Mouse (Mus musculus) limb, embryonic 10.5 days (tissue): ENCODE measurements around the gene Wwox. TPM values are rescaled to one million over a fixed set of nuclear protein-coding genes. Genes with fewer than 3 reads are reported as not detected.

Source experiments
- DNase-seq: peaks from one replicate; pipeline ENCODE4 v3.0.0-alpha.2; 2017; ENCODE audit warnings: low spot score
- H3K27ac ChIP-seq: fragments of 300-500 bp; sonication (generic); 2 replicates; pipeline ENCODE4 v1.5.1; 2016; ENCODE audit warnings: mild to moderate bottlenecking
- H3K27me3 ChIP-seq: fragments of 300-500 bp; sonication (generic); 2 replicates; pipeline ENCODE4 v1.6.1; 2016; ENCODE audit warnings: low read depth, mild to moderate bottlenecking; ENCODE audit not compliant: poor library complexity, severe bottlenecking
- H3K36me3 ChIP-seq: fragments of 300-500 bp; sonication (generic); 2 replicates; pipeline ENCODE4 v1.6.1; 2016; ENCODE audit warnings: mild to moderate bottlenecking, moderate library complexity
- H3K4me1 ChIP-seq: fragments of 300-500 bp; sonication (generic); 2 replicates; pipeline ENCODE4 v1.6.1; 2016
- H3K4me3 ChIP-seq: fragments of 300-500 bp; sonication (generic); 2 replicates; pipeline ENCODE4 v1.5.1; 2016; ENCODE audit warnings: mild to moderate bottlenecking, moderate library complexity
- H3K9me3 ChIP-seq: fragments of 300-500 bp; sonication (generic); replicated peaks from 2 replicates; pipeline ENCODE4 v1.6.1; 2016; ENCODE audit warnings: mild to moderate bottlenecking
- WGBS: fragments of 180-500 bp; shearing (Covaris S2); methylation state at CpG from one replicate; pipeline ENCODE4 v1.1.7; 2016; 5-methylcytosine and 5-hydroxymethylcytosine counted together
- polyA plus RNA-seq: library from polyadenylated mRNA; unstranded; fragments of >200 nt; fragmentation: Nextera tagmentation; extraction: Ambion mirVana; gene quantifications from 2 replicates; pipeline ENCODE4 v1.2.1, GENCODE M21; 2016

Gene Wwox
- polyA plus RNA-seq, 1 experiment from 2014 or later, result 8.6 TPM

DNA sequence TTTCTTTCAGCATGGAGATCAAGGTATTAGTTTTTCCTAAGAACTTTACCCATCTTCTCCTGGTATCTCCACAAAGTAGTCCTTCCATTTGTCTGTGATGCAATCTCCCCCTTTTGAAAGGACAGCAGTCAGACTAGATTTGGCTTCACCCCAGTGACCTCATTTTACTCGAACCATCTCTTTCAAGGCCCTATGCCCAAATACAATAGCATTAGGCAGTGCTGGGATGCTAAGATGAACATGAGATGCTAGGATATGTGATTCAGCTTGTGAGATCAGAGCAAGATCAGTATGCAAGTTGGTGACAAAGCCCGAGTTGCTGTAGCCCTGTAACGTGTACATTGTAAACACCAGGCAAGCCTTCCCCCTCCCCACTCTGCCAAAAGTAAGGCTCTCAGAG, 426.5 kb downstream of the Wwox start:
- peaks cover 41% of the 10 kb centered on the region for H3K27me3 ChIP-seq
- H3K4me3 ChIP-seq, result no peak overlapping the region
- 80% methylated on average over 3 of the region's 3 CpGs for WGBS
- H3K4me1 ChIP-seq, result peaks cover 10% of the 10 kb centered on the region
- H3K27ac ChIP-seq, result no peak overlapping the region
- no peaks in the 10 kb centered on the region for H3K9me3 ChIP-seq
- no peak for DNase-seq
- H3K36me3 ChIP-seq, result no peaks in the 10 kb centered on the region

DNA sequence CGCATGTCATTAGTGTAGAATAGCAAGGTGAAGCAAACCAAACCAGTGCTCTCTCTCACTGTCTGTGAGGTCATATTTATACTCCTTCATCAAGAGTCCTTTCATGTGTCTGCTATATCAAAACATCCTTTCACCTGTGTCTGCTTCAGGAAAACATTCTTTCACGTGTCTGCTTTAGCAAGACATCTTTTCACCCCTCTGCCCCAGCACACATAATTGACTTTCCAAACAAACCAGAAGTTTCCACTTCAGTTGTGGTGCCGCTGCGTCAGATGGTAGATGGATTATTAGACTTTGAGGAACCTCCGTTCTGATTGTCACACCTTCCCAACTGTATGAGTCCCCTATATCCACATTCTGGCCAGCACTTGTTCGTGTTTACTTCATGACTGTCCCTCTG, 429.9 kb downstream of the Wwox start:
- no peak for DNase-seq
- WGBS, result 94% methylated on average over 6 of the region's 6 CpGs

DNA sequence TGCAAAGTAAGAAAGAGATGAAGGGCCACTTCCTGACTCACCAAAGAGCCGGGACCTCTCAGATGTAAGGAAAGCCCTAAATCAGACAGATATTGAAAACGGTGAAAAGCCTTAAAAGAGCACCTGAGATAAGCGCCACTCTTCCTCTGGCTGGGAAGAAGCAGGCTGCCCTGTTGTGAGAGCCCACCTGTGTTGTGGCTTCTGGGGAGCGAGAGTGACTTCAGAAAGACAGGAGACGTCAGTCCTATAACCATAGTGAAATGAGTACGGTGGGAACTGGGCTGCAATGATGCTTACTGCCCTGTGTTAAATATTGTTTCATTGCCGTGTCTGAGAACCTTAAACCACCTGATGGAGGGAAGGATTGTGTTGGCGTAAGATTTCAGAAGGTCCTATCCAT, 431.0 kb downstream of the Wwox start:
- Histone ChIP-seq H3K9me3 (no peaks in the 10 kb centered on the region), H3K27me3 (peaks cover 17% of the 10 kb centered on the region; the same call in 1 of the 2 replicates), H3K4me1 (no peaks in the 10 kb centered on the region; the same call in 1 of the 2 replicates), H3K4me3 (no peak overlapping the region), H3K36me3 (no peaks in the 10 kb centered on the region), H3K27ac (no peak overlapping the region)
- DNase-seq, result no peak
- 89% methylated on average over 8 of the region's 8 CpGs for WGBS

More for the DNA sequence above, 429.9 kb downstream of the Wwox start:
- Histone ChIP-seq H3K27me3 (peaks cover 26% of the 10 kb centered on the region), H3K4me1 (no peaks in the 10 kb centered on the region), H3K4me3 (no peak overlapping the region), H3K36me3 (no peaks in the 10 kb centered on the region), H3K9me3 (no peaks in the 10 kb centered on the region), H3K27ac (no peak overlapping the region)

DNA sequence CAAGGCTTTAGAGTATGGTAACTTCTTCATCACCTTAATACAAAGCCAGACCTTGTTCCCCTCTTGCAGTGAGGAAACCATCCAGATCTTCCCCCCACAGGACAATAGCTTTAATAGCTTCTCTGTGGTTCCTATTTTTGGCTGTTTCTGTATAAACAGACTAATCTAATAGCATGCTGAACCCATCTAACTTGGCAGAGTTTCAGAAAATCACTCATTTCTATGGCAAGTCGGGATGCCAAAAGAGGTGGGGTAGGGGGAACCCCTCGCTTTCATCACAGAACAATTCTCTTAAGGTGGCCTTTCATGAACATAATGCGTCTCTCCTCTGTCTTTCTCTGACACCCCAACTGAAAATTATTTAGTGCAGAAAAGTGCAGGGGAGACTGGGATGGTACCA, 433.0 kb downstream of the Wwox start:
- WGBS, result 95% methylated on average over 3 of the region's 3 CpGs

DNA sequence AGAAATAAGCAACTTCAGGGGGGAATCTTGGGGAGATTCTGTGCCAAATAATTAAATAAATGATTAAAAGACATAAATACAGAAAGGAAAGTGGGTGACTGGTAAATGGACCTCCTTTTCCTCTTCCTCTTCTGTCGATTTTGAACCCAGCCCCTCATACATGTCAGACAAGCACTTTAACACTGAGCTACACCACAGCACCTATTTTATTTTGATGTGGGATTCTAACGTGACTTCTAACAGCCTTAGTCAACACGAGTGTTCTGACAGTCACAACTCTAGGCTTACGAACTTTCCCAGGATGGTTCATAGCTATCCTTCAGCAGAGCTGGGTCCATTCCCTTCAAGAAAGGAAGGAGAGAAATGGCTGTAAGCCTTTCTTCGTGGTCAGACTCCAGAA, 435.7 kb downstream of the Wwox start:
- Histone ChIP-seq H3K27me3 (peaks cover 42% of the 10 kb centered on the region), H3K9me3 (no peaks in the 10 kb centered on the region), H3K4me1 (peaks cover 22% of the 10 kb centered on the region), H3K27ac (peak overlapping the region; percentile 61; the same call in 1 of the 2 replicates), H3K4me3 (no peak overlapping the region), H3K36me3 (no peaks in the 10 kb centered on the region)
- WGBS, result 88% methylated on average over 5 of the region's 5 CpGs
- no peak for DNase-seq

More for the DNA sequence above, 433.0 kb downstream of the Wwox start:
- Histone ChIP-seq H3K36me3 (no peaks in the 10 kb centered on the region), H3K27me3 (peaks cover 21% of the 10 kb centered on the region), H3K9me3 (no peaks in the 10 kb centered on the region), H3K4me1 (peaks cover 19% of the 10 kb centered on the region), H3K27ac (no peak overlapping the region), H3K4me3 (no peak overlapping the region)
- no peak for DNase-seq

DNA sequence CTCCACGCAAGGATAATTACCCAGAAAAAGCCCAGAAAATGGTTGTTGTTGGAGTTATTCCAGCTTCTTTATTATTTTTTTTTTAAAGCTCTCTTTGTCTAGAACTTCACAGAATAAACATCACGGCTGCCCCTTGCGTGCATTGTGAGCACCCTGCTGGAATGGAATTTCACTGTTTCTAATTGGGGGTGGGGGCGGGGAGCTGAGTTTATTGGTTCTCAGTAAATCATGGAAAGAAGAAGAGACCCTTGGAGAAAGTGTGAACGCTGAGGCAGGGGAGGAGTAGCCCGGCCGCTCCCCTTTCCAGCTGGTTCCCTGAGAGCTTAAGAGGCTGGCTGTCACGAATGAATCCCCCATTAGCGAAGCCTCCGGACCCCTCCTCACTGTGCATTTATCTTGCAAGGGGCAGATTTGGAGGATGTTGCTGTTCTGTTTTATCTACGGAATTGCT, 436.7 kb downstream of the Wwox start:
- H3K36me3 ChIP-seq, result no peaks in the 10 kb centered on the region
- H3K4me3 ChIP-seq, result peak overlapping the region; percentile 1; the same call in 1 of the 2 replicates
- peak; percentile 47 for DNase-seq
- peaks cover 22% of the 10 kb centered on the region for H3K4me1 ChIP-seq
- H3K27me3 ChIP-seq, result peaks cover 42% of the 10 kb centered on the region
- WGBS, result 7% methylated on average over 11 of the region's 11 CpGs
- H3K27ac ChIP-seq, result peak overlapping the region; percentile 61
- H3K9me3 ChIP-seq, result no peaks in the 10 kb centered on the region

DNA sequence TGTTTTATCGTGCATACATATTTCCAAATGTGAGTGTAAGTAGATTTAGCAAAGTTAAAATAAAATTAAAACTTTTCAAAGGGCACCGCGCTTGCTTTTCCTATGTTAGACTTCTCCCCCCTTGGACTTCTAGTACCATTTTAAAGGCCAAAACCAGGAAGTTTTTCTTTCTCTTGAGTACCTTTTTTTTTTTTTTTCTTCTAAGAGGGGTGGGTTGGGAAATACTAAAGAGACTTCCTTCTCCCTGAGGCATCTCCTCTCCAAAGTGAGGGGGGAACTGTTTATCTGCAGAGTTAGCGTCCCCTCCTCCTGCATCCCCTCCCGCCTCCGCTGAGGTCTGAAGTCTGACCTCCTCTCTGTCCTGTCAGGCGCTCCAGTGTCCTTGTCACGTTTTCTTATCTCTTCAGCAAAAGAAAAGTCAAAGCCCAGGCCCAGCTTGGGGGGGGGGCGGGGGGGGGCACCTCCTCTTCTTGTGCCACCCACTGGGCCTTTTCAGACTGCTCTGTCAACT, 437.3 kb downstream of the Wwox start:
- H3K36me3 ChIP-seq, result no peaks in the 10 kb centered on the region
- H3K27me3 ChIP-seq, result peaks cover 47% of the 10 kb centered on the region
- no peak overlapping the region for H3K27ac ChIP-seq
- 28% methylated on average over 9 of the region's 9 CpGs for WGBS
- no peaks in the 10 kb centered on the region for H3K9me3 ChIP-seq
- no peak overlapping the region for H3K4me3 ChIP-seq
- H3K4me1 ChIP-seq, result peaks cover 26% of the 10 kb centered on the region
- DNase-seq, result no peak

DNA sequence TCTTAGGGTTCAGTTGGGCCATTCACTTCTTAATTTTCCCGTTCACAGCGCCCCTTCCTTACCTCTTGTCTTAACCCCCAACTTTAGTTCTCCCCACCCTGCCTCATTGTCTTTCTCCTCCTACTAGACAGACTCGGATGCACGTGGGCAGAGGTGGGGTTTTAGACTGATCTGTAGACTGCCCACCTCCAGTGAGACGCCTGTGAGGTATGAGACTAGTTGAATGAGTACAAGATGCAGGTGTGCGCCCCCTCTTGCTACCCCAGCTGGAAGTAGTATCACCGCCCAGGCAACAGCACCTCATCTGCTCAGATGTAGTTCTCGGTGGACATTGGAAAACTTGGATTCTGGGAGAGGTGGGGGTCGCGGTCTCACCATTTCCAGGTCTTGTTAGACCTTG, 437.8 kb downstream of the Wwox start:
- Histone ChIP-seq H3K4me3 (no peak overlapping the region), H3K27me3 (peaks cover 48% of the 10 kb centered on the region), H3K9me3 (no peaks in the 10 kb centered on the region), H3K4me1 (peaks cover 31% of the 10 kb centered on the region), H3K27ac (no peak overlapping the region), H3K36me3 (no peaks in the 10 kb centered on the region)
- WGBS, result 80% methylated on average over 10 of the region's 10 CpGs
- no peak for DNase-seq

DNA sequence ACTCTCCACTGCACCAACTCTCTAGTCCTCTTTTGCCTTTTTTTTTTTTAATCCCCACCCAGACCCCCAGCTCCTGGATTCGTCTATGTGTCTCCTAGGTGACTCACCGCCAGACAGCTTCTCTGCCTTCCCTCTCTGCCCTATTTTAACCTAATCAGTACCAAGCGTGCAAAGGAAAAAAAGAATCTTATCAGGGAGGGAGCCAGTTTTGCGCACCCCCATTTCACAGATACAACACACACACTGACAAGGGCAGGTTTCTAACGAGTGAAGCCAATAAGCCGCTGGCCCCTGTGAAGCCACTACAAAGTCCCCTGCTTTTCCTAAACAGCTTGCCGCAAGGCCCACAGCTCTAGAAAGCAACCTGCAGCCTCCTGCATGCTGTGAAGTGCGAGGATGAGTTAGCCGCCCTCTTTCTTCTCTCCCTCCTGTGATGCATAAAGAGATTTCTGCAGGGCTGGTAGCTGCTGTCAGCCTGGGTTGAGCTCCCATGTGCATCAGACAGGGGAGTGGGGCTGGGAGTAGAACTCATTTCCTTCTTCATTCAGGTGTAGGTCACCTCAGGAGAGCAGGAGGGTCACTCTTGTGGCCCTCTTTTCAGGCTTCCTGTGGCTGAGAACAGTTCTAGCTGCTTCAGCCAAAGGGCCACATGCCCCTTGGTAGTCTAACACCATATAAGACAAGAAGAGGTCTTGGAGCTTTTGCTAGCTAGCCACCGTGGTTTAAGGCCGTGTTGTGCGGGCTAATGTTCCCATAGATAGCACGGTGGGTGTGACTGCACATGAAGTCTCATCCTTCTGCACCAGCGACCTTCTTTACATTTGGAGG, 439.2 kb downstream of the Wwox start:
- peaks cover 42% of the 10 kb centered on the region for H3K4me1 ChIP-seq
- H3K9me3 ChIP-seq, result no peaks in the 10 kb centered on the region
- DNase-seq, result no peak
- H3K27me3 ChIP-seq, result peaks cover 41% of the 10 kb centered on the region
- 72% methylated on average over 14 of the region's 14 CpGs for WGBS
- H3K4me3 ChIP-seq, result no peak overlapping the region
- peak overlapping the region; percentile 44; the same call in 1 of the 2 replicates for H3K27ac ChIP-seq
- H3K36me3 ChIP-seq, result no peaks in the 10 kb centered on the region

DNA sequence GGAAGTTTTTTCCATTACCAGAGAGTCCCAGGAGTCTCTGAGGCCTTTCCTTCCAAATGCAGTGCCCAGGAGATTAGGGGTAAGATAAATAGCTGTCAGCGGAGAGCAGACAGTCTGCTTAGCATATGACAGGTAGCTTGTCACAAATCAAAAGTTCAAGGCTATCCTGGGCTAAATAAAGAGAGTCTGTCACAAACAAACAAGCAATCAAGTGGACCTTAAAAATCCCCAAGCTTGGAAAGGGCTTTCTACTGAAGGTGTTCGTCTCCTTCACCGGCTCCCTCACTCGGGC, 439.8 kb downstream of the Wwox start:
- no peak for DNase-seq
- Histone ChIP-seq H3K27me3 (peaks cover 41% of the 10 kb centered on the region), H3K4me1 (peaks cover 42% of the 10 kb centered on the region), H3K36me3 (no peaks in the 10 kb centered on the region), H3K4me3 (no peak overlapping the region), H3K27ac (no peak overlapping the region; the same call in 1 of the 2 replicates), H3K9me3 (no peaks in the 10 kb centered on the region)
- WGBS, result 85% methylated on average over 4 of the region's 4 CpGs

DNA sequence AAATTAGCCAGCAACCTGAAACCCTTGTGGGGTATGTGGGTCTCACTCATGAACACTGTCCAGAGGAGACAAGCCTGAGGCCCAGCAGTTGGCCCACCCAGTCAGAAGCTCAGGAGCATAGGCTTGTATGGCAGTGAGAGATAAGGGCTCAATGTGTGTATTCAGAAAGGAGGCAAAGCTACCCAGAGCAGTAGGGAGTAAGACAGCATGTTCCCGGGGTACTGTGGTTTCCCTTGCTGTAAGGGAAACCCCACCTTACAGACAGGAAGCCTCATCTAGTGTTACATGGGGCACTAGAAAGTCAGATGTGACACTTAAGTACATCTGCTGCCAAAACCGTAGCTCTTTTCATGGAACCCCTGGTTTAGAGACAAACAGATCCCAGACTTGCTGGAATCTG, 440.2 kb downstream of the Wwox start:
- Histone ChIP-seq H3K4me3 (no peak overlapping the region), H3K9me3 (no peaks in the 10 kb centered on the region), H3K27ac (peak overlapping the region; percentile 1; the same call in 1 of the 2 replicates), H3K27me3 (peaks cover 43% of the 10 kb centered on the region), H3K36me3 (no peaks in the 10 kb centered on the region), H3K4me1 (peaks cover 43% of the 10 kb centered on the region)
- WGBS, result 84% methylated on average over 2 of the region's 2 CpGs
- no peak for DNase-seq

DNA sequence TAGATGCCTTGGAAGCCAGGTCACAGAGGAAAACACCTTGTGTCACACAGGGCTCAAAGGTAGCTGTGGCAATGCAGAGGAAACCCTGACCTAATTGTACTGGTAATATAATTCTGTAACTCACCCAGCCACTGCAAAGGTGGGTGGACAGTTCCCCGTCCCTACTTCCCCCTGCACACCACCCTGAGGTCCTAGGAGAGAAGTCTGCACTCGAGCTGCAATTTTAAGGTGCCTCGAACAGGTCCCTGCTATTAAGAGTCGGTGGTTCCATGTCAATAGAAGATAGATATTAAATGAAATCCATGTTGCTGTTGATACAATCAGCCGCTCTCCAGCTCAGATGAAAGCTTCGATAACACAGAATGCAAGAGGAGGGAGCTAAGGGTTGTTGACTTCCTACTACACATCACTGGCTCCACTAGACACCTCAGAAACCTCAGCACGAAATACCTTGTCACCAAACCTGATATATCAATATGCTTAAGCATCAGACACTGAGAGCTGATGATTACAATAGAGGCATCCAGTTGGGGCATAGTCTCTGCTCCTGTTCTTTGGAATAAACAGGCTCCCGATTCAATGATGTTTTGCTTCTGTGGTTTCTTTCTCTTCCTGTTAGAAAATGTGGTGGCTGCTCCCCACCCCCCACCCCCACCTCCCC, 441.1 kb downstream of the Wwox start:
- Histone ChIP-seq H3K27me3 (peaks cover 42% of the 10 kb centered on the region), H3K9me3 (no peaks in the 10 kb centered on the region), H3K4me3 (no peak overlapping the region), H3K27ac (no peak overlapping the region), H3K4me1 (peaks cover 51% of the 10 kb centered on the region), H3K36me3 (no peaks in the 10 kb centered on the region)
- WGBS, result 85% methylated on average over 8 of the region's 8 CpGs
- no peak for DNase-seq

DNA sequence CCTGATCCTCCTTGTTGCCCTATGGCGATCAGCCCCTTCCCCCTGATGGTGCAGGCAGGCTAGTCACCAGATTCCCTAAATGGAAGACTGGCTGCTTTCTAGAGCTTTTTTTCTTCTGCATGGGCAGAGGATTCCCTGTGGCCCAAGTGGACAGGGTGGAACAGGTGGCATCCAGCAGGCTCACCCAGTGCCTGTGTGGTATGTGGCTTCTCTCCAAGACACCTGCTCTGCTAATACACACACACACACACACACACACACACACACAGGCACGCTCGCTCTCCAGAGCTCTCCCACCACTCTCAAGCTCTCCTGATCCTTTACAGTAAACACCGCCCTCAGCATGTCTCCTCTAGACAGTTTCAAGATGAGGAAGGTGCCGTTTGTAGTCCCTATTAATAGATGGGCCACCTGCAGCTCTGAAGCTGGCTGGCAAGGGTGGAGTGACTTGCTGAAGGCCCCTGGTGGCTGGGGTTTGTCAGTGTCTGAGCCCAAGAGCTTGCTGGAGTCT, 442.5 kb downstream of the Wwox start:
- peak overlapping the region; percentile 31; the same call in 1 of the 2 replicates for H3K27ac ChIP-seq
- H3K36me3 ChIP-seq, result no peaks in the 10 kb centered on the region
- no peak overlapping the region for H3K4me3 ChIP-seq
- peaks cover 38% of the 10 kb centered on the region for H3K4me1 ChIP-seq
- H3K9me3 ChIP-seq, result no peaks in the 10 kb centered on the region
- WGBS, result 69% methylated on average over 5 of the region's 5 CpGs
- no peak for DNase-seq
- peaks cover 36% of the 10 kb centered on the region for H3K27me3 ChIP-seq
